Mouse (Mus musculus) heart, embryonic 15.5 days (tissue): ENCODE measurements around the gene Dmd. TPM values are rescaled to one million over a fixed set of nuclear protein-coding genes. Genes with fewer than 3 reads are reported as not detected.

Source experiments
- ATAC-seq: fragments of 200-750 bp; cut with Nextera tagmentation; replicated peaks from 2 replicates; pipeline ENCODE4 v1.8.0; 2017; ENCODE audit warnings: low read depth, moderate TSS enrichment; ENCODE audit not compliant: insufficient number of reproducible peaks, insufficient read depth, low FRiP score
- H3K27ac ChIP-seq: fragments of 300-500 bp; sonication (generic); 2 replicates; pipeline ENCODE4 v1.5.1; 2015; ENCODE audit warnings: mild to moderate bottlenecking, inconsistent platforms
- H3K27me3 ChIP-seq: fragments of 300-500 bp; sonication (generic); 2 replicates; pipeline ENCODE4 v1.6.1; 2015; ENCODE audit warnings: inconsistent platforms
- H3K36me3 ChIP-seq: fragments of 300-500 bp; sonication (generic); 2 replicates; pipeline ENCODE4 v1.6.1; 2015; ENCODE audit warnings: mild to moderate bottlenecking, inconsistent platforms
- H3K4me1 ChIP-seq: fragments of 300-500 bp; sonication (generic); replicated peaks from 2 replicates; pipeline ENCODE4 v1.6.1; 2015; ENCODE audit warnings: inconsistent platforms
- H3K4me2 ChIP-seq: fragments of 300-500 bp; sonication (generic); 2 replicates; pipeline ENCODE4 v1.6.1; 2015; ENCODE audit warnings: inconsistent platforms, mild to moderate bottlenecking, moderate library complexity
- H3K4me3 ChIP-seq: fragments of 300-500 bp; sonication (generic); 2 replicates; pipeline ENCODE4 v1.5.1; 2015; ENCODE audit warnings: mild to moderate bottlenecking, inconsistent platforms
- H3K9ac ChIP-seq: fragments of 300-500 bp; sonication (generic); 2 replicates; pipeline ENCODE4 v1.6.1; 2015; ENCODE audit warnings: mild to moderate bottlenecking, inconsistent platforms
- H3K9me3 ChIP-seq: fragments of 300-500 bp; sonication (generic); replicated peaks from 2 replicates; pipeline ENCODE4 v1.6.1; 2016; ENCODE audit warnings: inconsistent platforms
- WGBS: fragments of 180-500 bp; shearing (Covaris S2); methylation state at CpG from one replicate; pipeline ENCODE4 v1.1.7; 2015; ENCODE audit warnings: mixed read lengths; 5-methylcytosine and 5-hydroxymethylcytosine counted together
- polyA plus RNA-seq: library from polyadenylated mRNA; unstranded; fragments of >200 nt; fragmentation: Nextera tagmentation; extraction: Ambion mirVana; gene quantifications from 2 replicates; pipeline ENCODE4 v1.2.1, GENCODE M21; 2015

Dmd gene
- polyA plus RNA-seq, 1 experiment from 2014 or later, result 29.8 TPM

DNA sequence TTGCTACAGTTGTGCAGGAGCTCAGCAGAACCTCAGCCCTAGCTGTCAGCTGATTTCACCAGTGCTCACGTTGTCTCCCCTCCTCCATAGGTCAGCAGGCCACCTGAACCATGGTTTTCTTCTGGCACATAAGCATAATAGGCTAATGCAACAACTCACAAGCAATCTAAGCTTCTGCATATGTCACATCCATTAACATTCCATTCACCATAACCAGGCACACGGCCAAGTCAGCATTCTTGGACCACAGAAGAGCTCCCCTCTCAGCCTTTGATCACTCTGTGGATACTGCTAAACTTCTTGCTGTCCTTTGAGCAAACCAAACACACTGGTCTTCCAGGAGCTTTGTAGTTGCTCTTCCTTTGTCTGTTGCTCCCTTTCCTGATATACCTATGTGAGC, 2238.9 kb downstream of the Dmd start:
- H3K27ac ChIP-seq, result no peak overlapping the region
- H3K9me3 ChIP-seq, result no peaks in the 10 kb centered on the region
- H3K36me3 ChIP-seq, result no peaks in the 10 kb centered on the region
- H3K4me2 ChIP-seq, result no peak overlapping the region
- no peaks in the 10 kb centered on the region for H3K4me1 ChIP-seq
- 0 out of 2 replicates have a peak, but pooled peaks have one; percentile 31 for ATAC-seq
- 25% methylated on average over 2 of the region's 2 CpGs for WGBS
- H3K9ac ChIP-seq, result no peak overlapping the region
- no peak overlapping the region for H3K4me3 ChIP-seq
- H3K27me3 ChIP-seq, result no peaks in the 10 kb centered on the region

DNA sequence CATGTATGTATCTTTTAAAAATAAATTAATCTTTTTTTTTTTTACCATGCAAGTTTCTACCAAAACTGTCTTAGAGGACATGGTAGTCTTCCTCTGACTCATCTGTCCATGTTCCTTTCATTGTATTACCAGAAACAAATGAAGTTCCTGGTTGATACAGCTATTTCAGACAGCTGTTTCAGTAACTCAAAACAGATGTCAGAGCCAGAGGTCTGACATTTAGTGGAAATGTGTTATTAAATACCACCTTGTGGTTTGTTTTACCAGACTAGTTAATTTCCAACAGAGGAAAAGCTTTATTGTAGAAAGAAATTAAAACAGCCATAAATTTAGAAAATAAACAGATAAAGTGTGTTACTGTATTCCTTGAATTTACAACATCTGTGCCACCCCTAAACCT, 2245.2 kb downstream of the Dmd start:
- H3K27ac ChIP-seq, result no peak overlapping the region
- no peaks in the 10 kb centered on the region for H3K4me1 ChIP-seq
- no peak overlapping the region for H3K4me3 ChIP-seq
- no peaks in the 10 kb centered on the region for H3K9me3 ChIP-seq
- H3K4me2 ChIP-seq, result no peak overlapping the region
- no peak for ATAC-seq
- no peak overlapping the region for H3K9ac ChIP-seq
- H3K27me3 ChIP-seq, result no peaks in the 10 kb centered on the region
- H3K36me3 ChIP-seq, result no peaks in the 10 kb centered on the region

DNA sequence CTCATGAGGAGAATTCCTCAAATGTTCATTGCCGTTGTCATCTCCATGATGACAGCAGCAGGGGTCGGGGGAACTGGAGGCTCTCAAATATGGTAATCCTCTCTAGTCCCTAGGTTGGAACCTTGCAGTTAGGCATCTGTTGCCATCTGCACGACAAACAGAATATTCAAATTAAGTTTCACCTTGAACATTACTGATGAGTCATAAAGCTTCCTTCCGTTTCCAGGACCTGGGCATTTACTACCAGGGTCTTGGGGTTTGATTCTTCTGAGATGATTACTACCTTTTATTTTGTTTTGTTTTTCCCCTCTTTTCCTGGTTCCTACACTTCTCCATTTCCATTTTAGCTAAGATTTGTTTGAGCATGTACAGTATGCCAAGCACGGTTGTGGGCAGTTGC, 2249.0 kb downstream of the Dmd start:
- no peak overlapping the region for H3K9ac ChIP-seq
- no peak overlapping the region for H3K4me2 ChIP-seq
- WGBS, result 78% methylated on average over 5 of the region's 5 CpGs
- H3K36me3 ChIP-seq, result no peaks in the 10 kb centered on the region
- H3K27me3 ChIP-seq, result no peaks in the 10 kb centered on the region
- H3K4me3 ChIP-seq, result no peak overlapping the region
- no peaks in the 10 kb centered on the region for H3K9me3 ChIP-seq
- no peak for ATAC-seq
- H3K27ac ChIP-seq, result no peak overlapping the region
- H3K4me1 ChIP-seq, result no peaks in the 10 kb centered on the region

DNA sequence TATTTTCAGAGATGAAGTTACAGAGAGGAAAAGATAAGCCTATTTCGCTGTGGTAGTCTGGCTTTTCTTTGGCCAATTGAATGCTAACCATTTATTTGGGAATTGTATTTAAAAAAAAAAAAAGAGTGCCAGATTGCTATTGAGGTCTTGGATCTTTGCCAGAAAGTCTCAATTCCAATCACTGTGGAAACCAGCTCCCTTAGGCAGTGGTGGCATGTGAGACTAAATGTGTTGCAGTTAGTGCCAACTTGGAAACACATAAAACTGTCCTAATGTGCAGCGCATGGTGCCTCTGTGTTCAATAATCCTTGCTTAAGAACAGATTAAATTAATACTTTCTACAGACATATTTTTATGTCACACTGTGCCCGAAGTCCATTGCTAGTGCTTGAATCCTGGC, 2250.7 kb downstream of the Dmd start:
- WGBS, result 79% methylated on average over 3 of the region's 3 CpGs
- no peaks in the 10 kb centered on the region for H3K36me3 ChIP-seq
- no peak overlapping the region for H3K4me2 ChIP-seq
- ATAC-seq, result no peak
- no peak overlapping the region for H3K4me3 ChIP-seq
- H3K27ac ChIP-seq, result no peak overlapping the region
- no peaks in the 10 kb centered on the region for H3K9me3 ChIP-seq
- no peaks in the 10 kb centered on the region for H3K27me3 ChIP-seq
- H3K4me1 ChIP-seq, result no peaks in the 10 kb centered on the region
- no peak overlapping the region for H3K9ac ChIP-seq

DNA sequence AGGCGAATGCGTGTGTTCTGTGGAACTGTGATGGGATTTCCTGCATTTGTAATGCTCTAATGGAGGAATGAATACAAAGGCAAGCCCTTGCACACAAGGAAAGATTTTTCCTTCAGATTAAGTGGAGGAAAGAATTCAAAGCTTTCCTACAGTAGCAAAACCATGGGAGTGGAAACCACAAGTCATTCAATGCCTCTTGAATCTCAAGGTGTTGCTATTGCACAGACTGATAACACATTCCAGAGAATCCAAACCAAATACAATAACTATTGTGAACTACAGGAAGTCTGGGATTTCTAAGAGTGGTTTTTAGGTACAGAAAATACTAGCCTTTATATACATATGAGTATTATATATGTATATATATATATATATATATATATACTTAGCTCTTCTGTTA, 2258.3 kb downstream of the Dmd start:
- WGBS, result 78% methylated on average over 2 of the region's 2 CpGs
- no peak for ATAC-seq
- no peaks in the 10 kb centered on the region for H3K27me3 ChIP-seq
- H3K4me1 ChIP-seq, result no peaks in the 10 kb centered on the region
- H3K4me3 ChIP-seq, result no peak overlapping the region
- no peak overlapping the region for H3K9ac ChIP-seq
- H3K27ac ChIP-seq, result no peak overlapping the region
- no peak overlapping the region for H3K4me2 ChIP-seq
- H3K9me3 ChIP-seq, result no peaks in the 10 kb centered on the region
- no peaks in the 10 kb centered on the region for H3K36me3 ChIP-seq

DNA sequence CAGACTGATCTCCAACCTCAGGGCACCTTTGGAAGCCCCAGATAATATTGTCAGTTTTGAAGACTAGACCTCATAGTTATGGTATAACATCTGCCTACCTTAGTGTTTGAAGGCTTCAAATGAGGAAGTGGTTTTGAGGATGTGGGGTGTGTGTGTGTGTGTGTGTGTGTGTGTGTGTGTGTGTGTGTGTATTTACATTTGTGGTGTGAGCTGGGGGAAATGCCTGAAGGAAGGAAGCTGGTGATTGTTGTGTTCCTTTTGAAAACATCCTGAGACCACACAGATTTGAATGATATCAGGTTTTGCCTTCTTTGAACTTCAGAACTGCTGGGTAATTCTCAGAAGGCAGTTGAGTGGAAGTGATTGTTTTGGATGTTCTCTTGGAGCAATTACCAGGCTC, 2278.2 kb downstream of the Dmd start:
- no peak for ATAC-seq
- Histone ChIP-seq H3K9me3 (no peaks in the 10 kb centered on the region), H3K4me1 (peaks cover 5% of the 10 kb centered on the region; the same call in 1 of the 2 replicates), H3K27ac (no peak overlapping the region), H3K27me3 (no peaks in the 10 kb centered on the region), H3K4me2 (no peak overlapping the region), H3K9ac (no peak overlapping the region), H3K36me3 (no peaks in the 10 kb centered on the region), H3K4me3 (no peak overlapping the region)

DNA sequence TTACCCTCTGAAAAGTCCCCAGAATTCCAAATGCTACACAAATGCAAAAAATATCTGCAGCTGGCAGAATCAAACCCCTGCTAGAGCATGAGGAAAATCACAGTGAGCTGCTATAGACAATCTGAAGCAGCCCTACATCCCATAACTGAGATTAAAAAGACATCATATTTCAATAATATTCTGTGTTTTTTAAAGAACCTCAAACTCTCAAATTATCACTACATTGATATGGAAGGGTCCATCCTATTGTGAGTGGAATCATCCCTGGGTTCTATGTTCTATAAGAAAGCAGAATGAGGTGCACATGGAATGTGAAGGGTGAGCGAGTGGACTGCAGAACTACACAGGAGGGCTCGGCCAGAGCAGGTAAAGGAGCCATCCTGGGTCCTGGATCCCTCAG, 2300.7 kb downstream of the Dmd start, which contains the start of gene Fthl17a:
Gene Fthl17a, plus strand, starts transcription at position 301 of the 400 bp plus-strand sequence.
- H3K27me3 ChIP-seq, result no peaks in the 10 kb centered on the region
- H3K9me3 ChIP-seq, result no peaks in the 10 kb centered on the region
- no peaks in the 10 kb centered on the region for H3K4me1 ChIP-seq
- no peak within 1 kb of the TSS for H3K9ac ChIP-seq
- no peak within 1 kb of the TSS for H3K27ac ChIP-seq
- H3K36me3 ChIP-seq, result no peaks in the 10 kb centered on the region
- no peak within 1 kb of the TSS for H3K4me2 ChIP-seq
- no peak for ATAC-seq
- no peak within 1 kb of the TSS for H3K4me3 ChIP-seq
- 74% methylated on average over 2 of the region's 2 CpGs for WGBS
